Mouse (Mus musculus): Measurements from ENCODE around the gene Bricd5. TPM values are rescaled to one million over a fixed set of nuclear protein-coding genes. Genes with fewer than 3 reads are reported as not detected.
A peak's percentile ranks its signal among the peaks of the same experiment; 100 is the strongest.

Gene Bricd5
- polyA plus RNA-seq, 1 experiment from 2014 or later = 0.46 TPM

GRCm38 (mm10) chr17:24488662-24489264, 15.1 kb downstream of the Bricd5 start:
- Histone ChIP-seq H3K27ac (ENCODE audit: low read length) (no peak overlapping the region), H3K4me1 (ENCODE audit: control insufficient read depth, insufficient read depth, low read length) (peaks cover 10% of the 10 kb centered on the region), H3K4me2 (ENCODE audit: low read depth, low read length) (peak overlapping the region; percentile 100), H3K27me3 (ENCODE audit: control insufficient read depth, insufficient read depth, low read length) (peaks cover 20% of the 10 kb centered on the region), H3K36me3 (ENCODE audit: control insufficient read depth, insufficient read depth, low read length) (no peaks in the 10 kb centered on the region), H3K9me3 (replicated peaks; ENCODE audit: control insufficient read depth, low read length) (no peaks in the 10 kb centered on the region), H3K4me3 (replicated peaks; ENCODE audit: low read length) (peak overlapping the region; percentile 71), H3K9ac (ENCODE audit: low read length) (peak overlapping the region; percentile 81)
- ATAC-seq (ENCODE audit: insufficient read depth, low FRiP score) = peak; percentile 63
- WGBS = under 1% methylated on average over 58 of the region's 81 CpGs

GRCm38 (mm10) chr17:24489265-24490030, 15.8 kb downstream of the Bricd5 start:
- Histone ChIP-seq H3K9me3 (replicated peaks; ENCODE audit: control insufficient read depth, low read length) (no peaks in the 10 kb centered on the region), H3K27me3 (ENCODE audit: control insufficient read depth, insufficient read depth, low read length) (peaks cover 20% of the 10 kb centered on the region), H3K4me1 (ENCODE audit: control insufficient read depth, insufficient read depth, low read length) (peaks cover 10% of the 10 kb centered on the region), H3K36me3 (ENCODE audit: control insufficient read depth, insufficient read depth, low read length) (no peaks in the 10 kb centered on the region), H3K4me3 (replicated peaks; ENCODE audit: low read length) (peak overlapping the region; percentile 71), H3K9ac (ENCODE audit: low read length) (peak overlapping the region; percentile 81), H3K4me2 (ENCODE audit: low read depth, low read length) (peak overlapping the region; percentile 100), H3K27ac (ENCODE audit: low read length) (no peak overlapping the region)
- 23% methylated on average over 19 of the region's 19 CpGs for WGBS
- ATAC-seq (ENCODE audit: insufficient read depth, low FRiP score) = peak; percentile 23; the same call in 1 of the 2 replicates

GRCm38 (mm10) chr17:24490399-24490798, 16.7 kb downstream of the Bricd5 start:
- ATAC-seq (ENCODE audit: insufficient read depth, low FRiP score) = no peak
- H3K27me3 ChIP-seq (ENCODE audit: control insufficient read depth, insufficient read depth, low read length) = peaks cover 20% of the 10 kb centered on the region
- no peak overlapping the region for H3K9ac ChIP-seq (ENCODE audit: low read length)
- WGBS = 75% methylated on average over 4 of the region's 4 CpGs
- no peak overlapping the region for H3K27ac ChIP-seq (ENCODE audit: low read length)
- no peaks in the 10 kb centered on the region for H3K36me3 ChIP-seq (ENCODE audit: control insufficient read depth, insufficient read depth, low read length)
- no peak overlapping the region for H3K4me3 ChIP-seq (replicated peaks; ENCODE audit: low read length)
- no peaks in the 10 kb centered on the region for H3K9me3 ChIP-seq (replicated peaks; ENCODE audit: control insufficient read depth, low read length)
- peaks cover 10% of the 10 kb centered on the region for H3K4me1 ChIP-seq (ENCODE audit: control insufficient read depth, insufficient read depth, low read length)
- H3K4me2 ChIP-seq (ENCODE audit: low read depth, low read length) = no peak overlapping the region

- Histone ChIP-seq H3K4me3 (replicated peaks; ENCODE audit: low read length) (no peak overlapping the region), H3K27me3 (ENCODE audit: control insufficient read depth, insufficient read depth, low read length) (peaks cover 6% of the 10 kb centered on the region; the same call in 1 of the 2 replicates), H3K4me1 (ENCODE audit: control insufficient read depth, insufficient read depth, low read length) (peaks cover 2% of the 10 kb centered on the region; the same call in 1 of the 2 replicates), H3K9me3 (replicated peaks; ENCODE audit: control insufficient read depth, low read length) (no peaks in the 10 kb centered on the region), H3K27ac (ENCODE audit: low read length) (no peak overlapping the region), H3K9ac (ENCODE audit: low read length) (0 out of 2 replicates have a peak overlapping the region, but pooled peaks have one; percentile 10), H3K36me3 (ENCODE audit: control insufficient read depth, insufficient read depth, low read length) (no peaks in the 10 kb centered on the region), H3K4me2 (ENCODE audit: low read depth, low read length) (no peak overlapping the region)
- WGBS = 42% methylated on average over 2 of the region's 2 CpGs
- ATAC-seq (ENCODE audit: insufficient read depth, low FRiP score) = no peak
Measured at GRCm38 (mm10) chr17:24494627-24495335, 21.1 kb downstream of the Bricd5 start.

- Histone ChIP-seq H3K27ac (ENCODE audit: low read length) (no peak overlapping the region), H3K4me3 (replicated peaks; ENCODE audit: low read length) (no peak overlapping the region), H3K9me3 (replicated peaks; ENCODE audit: control insufficient read depth, low read length) (no peaks in the 10 kb centered on the region), H3K4me2 (ENCODE audit: low read depth, low read length) (no peak overlapping the region), H3K27me3 (ENCODE audit: control insufficient read depth, insufficient read depth, low read length) (0 out of 2 replicates have a peak, but pooled peaks cover under 1% of the 10 kb centered on the region), H3K36me3 (ENCODE audit: control insufficient read depth, insufficient read depth, low read length) (no peaks in the 10 kb centered on the region), H3K4me1 (ENCODE audit: control insufficient read depth, insufficient read depth, low read length) (no peaks in the 10 kb centered on the region), H3K9ac (ENCODE audit: low read length) (0 out of 2 replicates have a peak overlapping the region, but pooled peaks have one; percentile 10)
- ATAC-seq (ENCODE audit: insufficient read depth, low FRiP score) = no peak
- WGBS = 84% methylated on average over 3 of the region's 3 CpGs
Measured at GRCm38 (mm10) chr17:24495443-24495842, 21.8 kb downstream of the Bricd5 start.

GRCm38 (mm10) chr17:24496026-24496425, 22.3 kb downstream of the Bricd5 start:
- no peak for ATAC-seq (ENCODE audit: insufficient read depth, low FRiP score)

GRCm38 (mm10) chr17:24502208-24502607, 28.5 kb downstream of the Bricd5 start:
- no peaks in the 10 kb centered on the region for H3K9me3 ChIP-seq (replicated peaks; ENCODE audit: control insufficient read depth, low read length)
- ATAC-seq (ENCODE audit: insufficient read depth, low FRiP score) = no peak
- no peak overlapping the region for H3K4me3 ChIP-seq (replicated peaks; ENCODE audit: low read length)
- no peak overlapping the region for H3K9ac ChIP-seq (ENCODE audit: low read length)
- peaks cover 5% of the 10 kb centered on the region; the same call in 1 of the 2 replicates for H3K4me1 ChIP-seq (ENCODE audit: control insufficient read depth, insufficient read depth, low read length)
- 48% methylated on average over 11 of the region's 11 CpGs for WGBS
- H3K27ac ChIP-seq (ENCODE audit: low read length) = no peak overlapping the region
- no peaks in the 10 kb centered on the region for H3K36me3 ChIP-seq (ENCODE audit: control insufficient read depth, insufficient read depth, low read length)
- H3K27me3 ChIP-seq (ENCODE audit: control insufficient read depth, insufficient read depth, low read length) = no peaks in the 10 kb centered on the region
- H3K4me2 ChIP-seq (ENCODE audit: low read depth, low read length) = no peak overlapping the region

More at GRCm38 (mm10) chr17:24496026-24496425, 22.3 kb downstream of the Bricd5 start:
- no peak overlapping the region for H3K4me3 ChIP-seq (replicated peaks; ENCODE audit: low read length)
- no peaks in the 10 kb centered on the region for H3K4me1 ChIP-seq (ENCODE audit: control insufficient read depth, insufficient read depth, low read length)
- no peaks in the 10 kb centered on the region for H3K27me3 ChIP-seq (ENCODE audit: control insufficient read depth, insufficient read depth, low read length)
- no peak overlapping the region for H3K9ac ChIP-seq (ENCODE audit: low read length)
- H3K27ac ChIP-seq (ENCODE audit: low read length) = no peak overlapping the region
- H3K9me3 ChIP-seq (replicated peaks; ENCODE audit: control insufficient read depth, low read length) = no peaks in the 10 kb centered on the region
- WGBS = 71% methylated on average over 1 of the region's 1 CpGs
- no peaks in the 10 kb centered on the region for H3K36me3 ChIP-seq (ENCODE audit: control insufficient read depth, insufficient read depth, low read length)
- H3K4me2 ChIP-seq (ENCODE audit: low read depth, low read length) = no peak overlapping the region

GRCm38 (mm10) chr17:24504085-24504484, 30.4 kb downstream of the Bricd5 start:
- peaks cover 4% of the 10 kb centered on the region; the same call in 1 of the 2 replicates for H3K36me3 ChIP-seq (ENCODE audit: control insufficient read depth, insufficient read depth, low read length)
- no peak overlapping the region for H3K4me3 ChIP-seq (replicated peaks; ENCODE audit: low read length)
- no peak overlapping the region for H3K27ac ChIP-seq (ENCODE audit: low read length)
- no peaks in the 10 kb centered on the region for H3K27me3 ChIP-seq (ENCODE audit: control insufficient read depth, insufficient read depth, low read length)
- H3K4me1 ChIP-seq (ENCODE audit: control insufficient read depth, insufficient read depth, low read length) = peaks cover 8% of the 10 kb centered on the region; the same call in 1 of the 2 replicates
- WGBS = 88% methylated on average over 10 of the region's 10 CpGs
- H3K9me3 ChIP-seq (replicated peaks; ENCODE audit: control insufficient read depth, low read length) = no peaks in the 10 kb centered on the region
- no peak for ATAC-seq (ENCODE audit: insufficient read depth, low FRiP score)
- H3K4me2 ChIP-seq (ENCODE audit: low read depth, low read length) = no peak overlapping the region
- H3K9ac ChIP-seq (ENCODE audit: low read length) = no peak overlapping the region

Measured in stomach, embryonic 16.5 days (tissue).